Mouse (Mus musculus) gastrocnemius, adult 2 months (tissue): ENCODE measurements around the gene Nmrk1. TPM values are rescaled to one million over a fixed set of nuclear protein-coding genes. Genes with fewer than 3 reads are reported as not detected.
A peak's percentile ranks its signal among the peaks of the same experiment; 100 is the strongest.
"Not testable (repeated sequence)": the region's sequence is repeated elsewhere in the genome, so short reads cannot be mapped to it uniquely, and the experiment has no call there.

ENCODE experiments used
- DNase-seq: peaks from one replicate; pipeline ENCODE4 v3.0.0; 2022
- H3K27ac ChIP-seq: fragments of 200-600 bp; 2 replicates; pipeline ENCODE4 v1.8.1; 2022; ENCODE audit warnings: mild to moderate bottlenecking
- H3K4me3 ChIP-seq: fragments of 200-600 bp; 2 replicates; pipeline ENCODE4 v1.8.1; 2022; ENCODE audit warnings: mild to moderate bottlenecking, moderate library complexity
- CTCF ChIP-seq: fragments of 200-600 bp; IDR thresholded peaks from 2 replicates; pipeline ENCODE4 v1.8.1; 2022; ENCODE audit warnings: antibody characterized with exemption, mild to moderate bottlenecking, moderate library complexity
- intact Hi-C: fragments of 180-260 bp; cut with DNase I; formaldehyde crosslinking; loops from one replicate; pipeline ENCODE4 v1.15.1; 2025
- long read RNA-seq, 2 experiments: library from polyadenylated mRNA; stranded (forward); transcript quantifications; one replicate each; pipeline ENCODE4 v2.0.0; 2021
- total RNA-seq, 2 experiments: library from RNA; stranded (reverse); gene quantifications; 2 replicates each; pipeline ENCODE4 v1.2.3; 2021

The Nmrk1 gene
- 1 to 10 TPM; 2.8 to 3.3 TPM for total RNA-seq
- long read RNA-seq, experiment 1, transcript Nmrk1-206 (9 exons, 1,940 nt) = major isoform, 6 of 7 reads
- long read RNA-seq, experiment 1, partial matches to known transcripts = 0 of 7 reads
- long read RNA-seq, experiment 1, other reads (novel, unspliced or antisense) = 1 of 7 reads
- long read RNA-seq, experiment 2, partial matches to known transcripts = 0 of 6 reads
- long read RNA-seq, experiment 2, other reads (novel, unspliced or antisense) = 2 of 6 reads

DNA sequence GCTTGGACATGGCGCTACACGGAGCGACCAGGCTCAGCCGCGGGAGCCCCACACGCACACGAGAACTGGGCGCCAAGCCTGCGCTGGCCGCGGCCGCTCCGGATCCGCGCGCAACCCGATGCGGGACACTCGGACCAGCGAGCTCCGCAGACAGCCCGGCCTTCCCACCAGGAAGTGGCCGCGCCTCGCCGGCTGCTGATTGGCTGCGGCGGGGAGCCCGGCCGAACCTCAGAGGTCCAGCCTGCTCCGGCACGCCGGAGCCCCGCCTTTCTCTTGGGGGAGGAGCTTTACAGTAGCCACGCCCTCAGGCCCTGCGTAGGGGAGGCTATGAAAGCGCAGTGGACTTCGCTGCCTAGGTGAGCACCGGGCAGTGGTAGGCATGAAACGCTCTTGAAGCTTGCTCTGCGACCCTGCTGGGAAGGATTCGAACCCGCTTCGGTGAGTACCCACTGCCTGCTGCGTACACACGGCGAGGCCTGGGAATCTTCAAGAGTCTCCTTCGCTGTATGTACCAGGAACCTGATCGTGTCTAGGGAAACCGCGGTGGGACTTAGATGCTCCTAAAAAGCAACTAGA, at the start of gene Nmrk1, which contains the start of gene Ostf1:
TSS of gene Nmrk1 (plus strand) at position 307 of the 576 bp plus-strand sequence.
TSS of gene Ostf1 (minus strand) at position 180 of the 576 bp plus-strand sequence.
- DNase-seq = peak; percentile 99
- intact Hi-C loops = no loop called here
- peak within 1 kb of the TSS; percentile 76 for H3K4me3 ChIP-seq
- H3K27ac ChIP-seq = peak within 1 kb of the TSS; percentile 96
- no peak for TF ChIP-seq CTCF

DNA sequence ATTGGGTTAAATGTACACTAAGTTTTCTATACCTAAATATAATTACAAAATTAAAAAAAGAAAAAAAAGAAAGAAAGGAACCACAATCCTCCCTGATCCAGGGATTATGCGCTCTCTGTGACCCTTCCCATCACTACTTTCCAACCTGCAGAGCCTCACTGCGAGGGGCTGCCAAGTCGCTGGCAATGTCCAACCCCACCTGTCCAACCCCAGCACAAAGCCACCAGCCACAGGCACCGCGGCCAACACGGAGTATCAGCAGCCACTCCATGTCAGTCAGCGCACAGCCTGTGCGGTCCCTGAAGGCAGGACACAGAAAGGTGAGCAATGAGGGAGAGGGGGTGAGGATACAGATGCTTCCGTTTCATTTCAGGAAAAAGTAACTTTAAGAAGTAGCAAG, 49.5 kb upstream of the Nmrk1 start:
- no peak overlapping the region for H3K4me3 ChIP-seq
- no peak for DNase-seq
- intact Hi-C loops = no loop called here
- no peak overlapping the region for H3K27ac ChIP-seq
- no peak for TF ChIP-seq CTCF

DNA sequence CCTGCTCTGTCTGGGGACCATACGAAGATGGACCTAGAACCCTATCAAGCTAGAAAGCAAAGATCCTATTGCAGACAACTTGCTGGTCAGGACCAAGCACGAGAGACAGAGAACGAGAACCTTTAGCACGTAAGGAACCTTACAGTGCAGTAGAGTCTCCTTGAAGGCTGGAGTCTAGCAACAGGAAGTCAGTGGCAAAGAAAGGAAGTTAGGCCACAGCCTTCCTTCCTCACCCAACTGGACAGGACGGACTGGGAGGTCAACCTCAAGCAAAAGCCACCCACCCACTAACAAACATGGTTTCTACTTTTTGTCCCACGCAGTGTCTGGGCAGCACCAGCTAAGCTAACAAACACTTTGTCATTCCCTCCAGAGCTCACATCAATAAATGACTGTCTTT, 48.9 kb upstream of the Nmrk1 start:
- Histone ChIP-seq H3K27ac (no peak overlapping the region), H3K4me3 (no peak overlapping the region)
- DNase-seq = no peak
- intact Hi-C loops = no loop called here
- no peak for TF ChIP-seq CTCF

- Histone ChIP-seq H3K4me3 (no peak overlapping the region), H3K27ac (no peak overlapping the region)
- TF ChIP-seq CTCF = no peak
- intact Hi-C loops = no loop called here
- no peak for DNase-seq
These were observed 48.0 kb upstream of the Nmrk1 start for GRCm38 (mm10) chr19:18583706-18584105.

DNA sequence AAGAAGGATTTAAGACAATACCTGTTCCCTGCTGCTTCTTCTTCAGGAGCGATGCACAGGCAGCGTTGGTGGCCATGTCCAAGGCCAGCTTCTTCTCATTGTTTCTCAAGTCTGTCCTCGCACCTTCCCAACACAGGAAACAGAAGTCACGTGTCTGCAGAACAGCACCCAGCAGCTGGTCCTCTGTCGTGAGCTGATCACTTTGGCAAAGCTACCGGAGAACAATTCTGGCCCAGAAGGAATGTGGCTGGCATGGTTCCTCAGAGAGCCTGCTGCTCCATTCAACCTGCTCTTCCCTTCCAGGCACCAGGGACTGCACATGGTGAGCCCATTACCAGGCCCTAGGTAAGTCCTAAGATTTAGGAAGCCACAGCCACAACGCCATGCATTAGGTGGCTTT, 47.1 kb upstream of the Nmrk1 start:
- H3K4me3 ChIP-seq = no peak overlapping the region
- TF ChIP-seq CTCF = no peak
- intact Hi-C loops = loop anchor here (5.0 kb wide), 1 partner anchor 38 kb away; no protein-coding TSS in a partner anchor

DNA sequence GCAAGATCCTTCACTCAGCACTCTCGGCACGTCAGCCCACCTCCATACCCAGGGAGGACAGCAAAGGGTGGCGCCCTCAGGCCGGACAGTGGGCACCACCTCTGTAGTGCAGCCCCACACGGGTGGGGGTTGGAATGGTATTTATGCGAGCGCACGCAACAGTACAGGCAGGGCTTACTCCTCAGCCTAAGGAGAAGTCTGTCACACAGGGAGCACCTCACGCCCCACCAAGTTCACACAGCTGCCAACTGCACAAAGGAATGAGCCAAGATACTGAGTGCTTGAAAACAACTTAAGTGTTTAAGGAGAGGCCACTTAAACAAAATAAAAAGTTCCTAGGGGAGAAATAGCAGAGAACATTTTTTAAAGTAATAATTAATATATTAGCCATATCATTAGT, 44.6 kb upstream of the Nmrk1 start:
- no peak overlapping the region for H3K27ac ChIP-seq
- H3K4me3 ChIP-seq = no peak overlapping the region
- TF ChIP-seq CTCF = no peak
- intact Hi-C loops = loop anchor here (5.0 kb wide), 1 partner anchor 35 kb away; no protein-coding TSS in a partner anchor
- DNase-seq = no peak

More for the DNA sequence above, 47.1 kb upstream of the Nmrk1 start:
- DNase-seq = no peak
- H3K27ac ChIP-seq = no peak overlapping the region

DNA sequence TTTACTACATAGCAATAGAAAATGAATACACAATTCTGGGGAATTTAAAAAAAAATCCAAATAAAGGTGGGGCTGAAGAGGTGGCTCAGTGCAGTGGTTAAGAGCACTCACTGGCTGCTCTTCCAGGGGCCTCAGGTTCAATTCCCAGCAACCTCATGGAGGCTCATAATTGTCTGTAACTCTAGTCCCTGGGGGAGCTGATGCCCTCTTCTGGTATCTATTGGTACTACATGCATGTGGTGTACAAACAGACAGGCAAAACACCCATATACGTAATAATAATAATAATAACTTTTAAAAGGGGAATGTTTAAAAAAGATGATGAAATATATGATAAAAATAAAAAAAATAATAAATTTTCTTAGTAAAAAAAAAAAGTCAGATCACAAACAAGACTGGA, 43.5 kb upstream of the Nmrk1 start:
- peak; percentile 52 for TF ChIP-seq CTCF
- no peak for DNase-seq
- intact Hi-C loops = loop anchor here (5.0 kb wide), 1 partner anchor 34 kb away; no protein-coding TSS in a partner anchor
- Histone ChIP-seq H3K4me3 (no peak overlapping the region), H3K27ac (no peak overlapping the region)

GRCm38 (mm10) chr19:18588801-18589200, 42.9 kb upstream of the Nmrk1 start:
- intact Hi-C loops = loop anchor here (5.0 kb wide), 1 partner anchor 34 kb away; no protein-coding TSS in a partner anchor
- not testable (repeated sequence) for DNase-seq, H3K27ac ChIP-seq, H3K4me3 ChIP-seq

DNA sequence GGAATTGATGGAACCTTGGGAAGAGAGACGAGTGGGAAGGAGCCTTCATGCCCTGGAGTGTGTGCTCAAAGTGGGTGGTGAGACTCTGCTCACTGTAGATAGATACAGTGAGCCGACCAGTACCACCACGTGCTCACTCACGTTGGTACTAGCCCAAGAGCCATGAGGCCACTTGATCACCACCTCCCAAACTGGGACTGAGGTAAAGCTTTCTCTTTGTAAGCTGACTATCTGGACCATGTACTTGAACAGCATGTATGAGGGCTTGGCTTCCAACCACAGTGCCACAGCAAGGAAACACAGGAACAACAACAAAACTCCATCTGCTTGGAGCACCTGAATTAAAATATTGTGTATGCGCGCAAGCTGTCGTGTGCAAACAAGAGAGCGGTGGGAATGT, 42.5 kb upstream of the Nmrk1 start:
- H3K27ac ChIP-seq = no peak overlapping the region
- DNase-seq = no peak
- TF ChIP-seq CTCF = no peak
- H3K4me3 ChIP-seq = no peak overlapping the region
- intact Hi-C loops = loop anchor here (5.0 kb wide), 1 partner anchor 33 kb away; no protein-coding TSS in a partner anchor

DNA sequence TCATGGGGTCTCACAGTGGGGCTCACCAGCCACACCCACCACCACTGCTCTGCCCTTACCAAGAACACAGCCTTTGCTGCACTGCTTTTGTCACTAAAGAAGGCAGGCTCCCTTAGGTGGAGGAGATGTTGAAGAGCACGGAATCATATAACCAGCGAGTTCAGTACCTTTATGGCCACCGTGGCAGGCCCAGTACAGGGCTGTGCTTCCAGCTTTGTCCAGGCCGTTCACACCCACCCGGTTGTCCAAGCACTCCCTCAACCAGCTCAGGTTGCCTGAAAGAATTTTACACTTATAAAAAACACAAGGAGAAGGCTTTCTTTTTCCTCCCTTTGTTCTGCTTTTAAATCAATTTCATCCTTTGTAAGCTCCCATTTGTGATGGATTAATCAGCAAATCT, 41.5 kb upstream of the Nmrk1 start:
- Histone ChIP-seq H3K27ac (no peak overlapping the region), H3K4me3 (no peak overlapping the region)
- DNase-seq = no peak
- no peak for TF ChIP-seq CTCF
- intact Hi-C loops = no loop called here

DNA sequence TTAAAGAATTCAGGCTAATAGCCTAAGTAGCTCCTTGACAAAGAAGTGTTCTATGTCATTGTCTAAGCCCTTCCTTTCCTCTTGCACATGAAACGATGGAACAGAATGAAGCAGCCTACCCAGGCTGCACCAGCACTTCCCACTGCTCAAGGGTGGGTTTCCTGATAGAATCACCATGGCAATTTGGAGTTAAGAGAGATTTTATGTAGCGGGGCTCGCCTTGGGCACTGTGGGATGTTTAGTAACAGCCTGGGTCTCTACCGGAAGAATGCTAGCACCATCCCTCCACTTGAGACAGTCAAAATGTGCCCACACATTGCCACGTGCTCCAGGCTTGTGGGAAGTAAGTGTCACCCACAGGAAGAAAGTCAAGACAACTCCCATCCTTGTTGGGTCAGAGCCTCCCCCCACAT, 40.8 kb upstream of the Nmrk1 start:
- DNase-seq = no peak
- Histone ChIP-seq H3K27ac (no peak overlapping the region), H3K4me3 (no peak overlapping the region)
- intact Hi-C loops = no loop called here
- no peak for TF ChIP-seq CTCF

GRCm38 (mm10) chr19:18592919-18593318, 38.8 kb upstream of the Nmrk1 start:
- no peak for DNase-seq
- no peak overlapping the region for H3K27ac ChIP-seq
- intact Hi-C loops = no loop called here
- no peak for TF ChIP-seq CTCF
- no peak overlapping the region for H3K4me3 ChIP-seq

GRCm38 (mm10) chr19:18593722-18594121, 38.0 kb upstream of the Nmrk1 start:
- H3K27ac ChIP-seq = no peak overlapping the region
- no peak for DNase-seq
- intact Hi-C loops = no loop called here
- TF ChIP-seq CTCF = no peak
- no peak overlapping the region for H3K4me3 ChIP-seq

- no peak for DNase-seq
- intact Hi-C loops = no loop called here
- Histone ChIP-seq H3K27ac (no peak overlapping the region), H3K4me3 (no peak overlapping the region)
- TF ChIP-seq CTCF = no peak
These were observed 34.9 kb upstream of the Nmrk1 start for GRCm38 (mm10) chr19:18596876-18597275.
